Mouse (Mus musculus): ENCODE results near the gene Fam187a.

The Fam187a gene

DNA sequence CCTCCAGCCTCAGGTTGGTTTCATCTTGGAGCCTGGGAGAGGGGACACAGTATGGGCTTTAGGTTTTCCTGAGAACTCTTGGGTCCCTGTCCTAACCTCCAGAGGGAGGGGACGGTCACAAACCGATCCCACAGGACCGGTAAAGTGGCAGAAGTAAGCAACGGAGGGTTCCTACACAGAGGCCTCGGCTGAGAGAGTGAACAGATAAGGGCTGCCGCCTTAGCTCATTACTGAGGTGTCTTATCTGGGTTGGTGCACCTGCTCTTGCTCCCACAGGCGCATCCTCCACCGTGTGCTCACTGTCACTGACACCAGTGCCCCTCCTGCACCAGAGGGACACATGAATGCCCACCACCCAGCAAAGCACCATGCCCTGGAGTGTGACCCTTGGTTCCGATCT lies 10.8 kb downstream of the Fam187a start:
- DNase-seq (ENCODE audit: low spot score), result no peak

DNA sequence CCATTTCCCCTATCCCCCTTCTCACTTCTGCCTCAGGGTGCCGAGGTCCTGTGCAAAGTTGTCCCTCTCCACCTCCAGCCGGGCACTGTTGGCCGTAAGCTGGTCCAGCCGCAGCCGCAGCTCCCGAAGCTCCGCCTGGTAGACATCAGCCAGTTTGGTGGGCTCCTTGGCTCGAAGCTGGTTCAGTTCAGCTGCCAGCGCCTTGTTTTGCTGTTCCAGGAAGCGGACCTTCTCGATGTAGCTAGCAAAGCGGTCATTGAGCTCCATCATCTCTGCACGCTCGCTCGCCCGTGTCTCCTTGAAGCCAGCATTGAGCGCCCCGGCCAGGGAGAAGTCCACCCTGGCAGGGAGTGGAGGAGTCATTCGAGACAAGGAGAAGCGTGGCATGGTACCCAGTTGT lies 11.7 kb downstream of the Fam187a start:
- DNase-seq (ENCODE audit: low spot score), result no peak

DNA sequence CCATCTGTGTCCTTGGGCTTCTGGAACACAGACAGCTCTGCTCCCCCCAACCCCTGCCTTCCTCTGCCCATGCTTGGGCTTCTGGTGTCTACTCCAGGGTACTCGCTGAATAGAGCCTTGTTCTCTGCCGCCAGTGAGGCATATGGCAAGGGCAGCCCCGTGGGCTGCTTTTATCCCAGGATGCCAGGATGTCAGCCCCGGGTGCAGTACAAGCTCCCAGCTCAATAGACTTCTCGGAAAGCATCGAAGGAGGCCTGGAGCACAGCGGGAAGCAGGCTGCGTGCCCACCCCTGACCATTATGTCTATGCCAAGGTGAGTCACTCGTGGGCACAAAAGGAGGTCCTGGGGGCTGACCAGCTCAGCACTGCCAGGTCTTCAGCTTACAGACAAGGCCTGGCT lies 13.4 kb downstream of the Fam187a start:
- no peak for DNase-seq (ENCODE audit: low spot score)

DNA sequence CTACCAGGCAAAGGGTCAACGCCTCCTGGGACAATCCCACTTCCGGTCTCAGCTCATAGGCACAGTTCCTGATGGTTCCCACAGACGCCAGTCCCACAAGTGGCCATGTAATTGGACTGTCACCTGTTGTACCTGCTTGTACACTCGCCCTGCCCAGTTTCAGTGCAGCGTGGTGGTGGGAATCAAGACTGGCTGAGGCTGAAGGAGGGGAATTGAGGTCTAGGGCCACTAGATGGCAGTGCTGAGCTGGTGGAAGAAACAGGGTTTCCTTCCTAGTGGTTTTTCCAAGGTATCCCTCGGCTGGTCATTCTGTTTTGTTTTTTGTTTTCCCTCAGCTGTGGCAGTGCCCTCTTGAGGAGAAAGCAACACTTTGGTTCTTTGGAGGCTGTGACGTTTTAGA lies 15.8 kb downstream of the Fam187a start, which contains the start of gene Gfap:
Gfap (minus strand) TSS at position 150 of the 400 bp plus-strand sequence.
- DNase-seq (ENCODE audit: low spot score), result no peak

DNA sequence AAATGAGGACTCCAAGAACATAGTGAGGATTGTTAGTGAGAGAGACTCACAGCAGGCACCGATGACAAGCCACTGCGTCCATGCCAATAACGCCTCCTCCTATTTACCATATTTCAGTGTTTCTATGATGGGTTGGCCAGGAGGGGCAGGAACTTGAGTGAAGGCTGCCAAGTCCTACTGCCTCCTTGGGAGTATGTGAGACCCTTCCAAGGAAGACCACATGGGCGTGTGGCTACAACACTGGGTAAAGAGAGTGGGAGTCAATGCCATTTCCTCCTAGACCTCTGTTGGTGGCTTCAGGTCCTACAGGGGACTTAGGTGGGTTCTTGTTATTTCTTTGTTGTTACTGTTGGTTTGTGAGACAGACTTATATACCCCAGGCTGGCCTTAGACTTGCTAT lies 16.2 kb downstream of the Fam187a start:
- no peak for DNase-seq (ENCODE audit: low spot score)

DNA sequence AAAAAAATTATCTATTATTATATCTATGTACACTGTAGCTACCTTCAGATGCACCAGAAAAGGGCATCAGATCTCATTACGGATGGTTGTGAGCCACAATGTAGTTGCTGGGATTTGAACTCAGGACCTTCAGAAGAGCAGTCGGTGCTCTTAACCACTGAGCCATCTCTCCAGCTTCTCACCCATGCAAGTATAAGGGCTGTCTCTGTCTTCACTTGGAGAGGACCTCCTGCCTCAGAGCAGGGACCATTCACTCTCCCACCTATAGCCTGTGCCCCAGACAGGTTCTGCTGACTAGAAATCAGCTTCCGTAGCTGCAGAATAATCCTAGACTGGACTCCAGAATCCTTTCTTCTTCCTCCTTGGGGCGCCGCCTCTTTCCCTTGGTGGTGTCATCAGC lies 17.1 kb downstream of the Fam187a start:
- DNase-seq (ENCODE audit: low spot score), result no peak

DNA sequence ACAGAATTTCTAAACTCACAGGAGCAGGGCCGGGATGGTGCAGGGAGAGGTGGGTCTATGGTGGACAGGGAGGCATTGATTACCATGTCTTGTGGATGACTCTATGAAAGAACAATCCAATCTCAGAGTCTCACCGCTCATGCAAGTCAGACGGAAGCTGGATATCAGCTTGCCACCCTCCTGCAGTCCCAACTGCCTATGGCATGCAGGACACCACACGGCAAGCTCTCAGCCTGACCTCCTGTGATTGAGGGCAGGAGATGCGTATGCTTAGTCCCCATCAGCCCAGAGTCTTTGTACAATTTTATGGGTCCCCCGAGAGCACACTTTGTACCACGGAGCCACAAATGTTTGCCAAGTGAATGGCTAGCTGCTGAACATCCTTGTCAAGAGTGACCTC lies 18.7 kb downstream of the Fam187a start:
- DNase-seq (ENCODE audit: low spot score), result no peak

DNA sequence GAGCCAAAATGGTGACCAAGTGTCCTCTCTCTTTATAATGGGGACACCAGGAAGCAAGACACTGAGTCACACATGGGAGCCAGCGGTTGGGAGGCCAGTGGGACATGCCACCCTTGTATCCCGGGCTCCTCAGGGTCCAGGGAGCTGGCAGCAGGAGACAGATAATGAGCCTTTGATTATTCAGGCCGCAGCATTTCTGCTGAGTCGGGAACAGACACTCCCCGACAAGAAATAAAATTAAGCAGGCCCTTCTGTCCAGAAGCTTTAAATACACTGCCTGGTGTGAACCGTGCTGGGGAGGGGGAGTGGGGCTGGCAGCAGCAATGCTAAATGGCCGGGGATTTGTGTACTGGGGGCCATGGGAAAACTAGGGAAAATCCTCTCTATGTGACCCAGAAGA lies 26.4 kb downstream of the Fam187a start:
- DNase-seq (ENCODE audit: low spot score), result no peak

DNA sequence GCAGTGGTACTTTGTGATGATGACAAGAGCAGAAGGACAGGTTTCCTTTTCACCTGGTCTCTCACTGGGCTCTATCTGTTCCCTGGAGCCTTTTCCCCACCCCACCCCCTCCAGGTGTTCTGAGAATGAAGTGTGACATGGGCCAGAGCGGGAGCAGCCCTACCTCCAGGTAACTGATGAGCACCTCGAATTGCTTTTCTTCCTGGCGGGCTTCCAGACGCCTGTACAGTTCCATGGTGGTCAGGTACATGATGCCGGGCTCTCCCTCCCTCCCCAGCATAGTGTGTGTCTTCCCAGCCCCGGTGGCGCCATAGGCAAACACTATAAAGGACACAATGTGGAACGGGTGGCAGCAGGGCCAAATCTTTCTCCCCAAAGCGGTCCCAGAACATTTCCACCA lies 30.4 kb downstream of the Fam187a start:
- DNase-seq (ENCODE audit: low spot score), result no peak

DNA sequence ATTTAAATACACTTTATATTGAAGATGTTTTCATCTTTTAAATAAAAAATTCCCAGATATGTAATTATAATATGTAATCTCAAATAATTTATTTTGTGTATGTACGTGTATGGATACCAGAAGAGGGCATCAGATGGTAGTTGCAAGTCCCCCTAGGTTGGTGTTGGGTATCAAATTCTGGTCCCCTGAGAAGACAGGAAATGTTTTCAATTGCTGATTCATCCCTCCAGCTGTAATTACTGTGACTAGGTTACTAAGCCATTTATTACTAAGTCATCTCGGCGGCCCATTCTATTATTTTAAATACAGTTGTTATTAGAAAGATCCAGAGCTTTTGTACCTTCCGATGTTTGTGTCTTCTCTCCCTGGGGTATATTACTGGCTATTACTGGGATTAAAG lies 33.1 kb downstream of the Fam187a start:
- no peak for DNase-seq (ENCODE audit: low spot score)

DNA sequence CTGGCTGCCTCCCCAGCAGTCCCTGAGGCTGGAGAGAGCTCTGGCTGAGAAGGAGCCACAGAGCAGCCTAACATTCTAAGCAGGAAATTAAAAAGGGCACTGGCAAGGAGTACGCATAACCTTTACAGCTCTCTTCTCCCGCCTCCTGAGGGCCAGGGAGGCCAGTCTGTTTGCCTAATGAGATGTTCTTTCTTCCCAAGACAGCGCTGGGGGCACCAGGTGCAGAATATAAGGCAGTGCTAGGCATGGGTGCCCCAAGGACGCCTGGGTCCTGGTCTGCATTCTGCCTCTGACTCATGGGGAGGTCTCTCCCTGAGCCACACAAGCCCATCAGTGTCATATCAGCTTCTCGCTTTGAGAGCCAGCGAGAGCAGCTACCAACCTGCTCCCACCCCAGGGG lies 36.5 kb downstream of the Fam187a start:
- no peak for DNase-seq (ENCODE audit: low spot score)

DNA sequence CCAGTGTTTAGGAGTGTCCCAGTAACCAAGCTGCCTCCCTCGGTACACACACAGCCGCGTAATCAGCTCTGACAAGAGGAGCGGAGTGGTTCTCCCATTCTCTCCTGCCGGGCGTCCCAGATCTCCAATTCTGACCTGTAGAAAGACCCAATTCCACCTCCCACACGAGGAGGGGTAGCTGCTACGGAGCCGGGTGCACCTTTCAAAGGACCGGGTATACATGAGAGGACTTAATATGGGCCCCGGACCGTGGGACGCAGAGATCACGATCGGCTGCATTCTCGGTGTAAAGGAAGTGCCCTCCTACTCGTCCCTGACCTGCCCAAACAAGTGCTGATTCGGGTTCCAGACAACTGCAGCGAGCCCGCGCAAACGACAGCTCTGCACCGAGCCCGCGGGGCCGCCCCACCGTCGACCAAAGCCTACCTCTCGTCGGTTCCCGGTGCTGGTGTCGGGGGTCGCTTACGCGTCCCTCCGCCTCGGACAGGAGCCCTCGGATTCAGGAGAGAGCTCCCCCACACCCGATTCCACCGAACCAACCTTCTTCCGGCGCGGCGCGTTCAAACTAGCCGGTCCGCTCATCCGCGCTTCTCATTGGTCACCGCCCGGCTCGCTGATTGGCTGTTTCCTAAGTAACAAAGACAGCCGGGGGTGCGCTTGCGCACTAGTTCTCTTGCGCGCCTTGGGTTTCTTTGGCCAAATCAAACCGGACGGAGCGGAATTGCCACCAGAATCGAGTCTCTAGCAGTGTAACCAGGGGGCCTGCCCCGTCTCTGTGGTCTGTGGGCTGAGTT lies 39.8 kb downstream of the Fam187a start, which contains the start of gene Kif18b:
Kif18b (minus strand) TSS at position 568 of the 794 bp plus-strand sequence.
- DNase-seq (ENCODE audit: low spot score), result peak; percentile 83

DNA sequence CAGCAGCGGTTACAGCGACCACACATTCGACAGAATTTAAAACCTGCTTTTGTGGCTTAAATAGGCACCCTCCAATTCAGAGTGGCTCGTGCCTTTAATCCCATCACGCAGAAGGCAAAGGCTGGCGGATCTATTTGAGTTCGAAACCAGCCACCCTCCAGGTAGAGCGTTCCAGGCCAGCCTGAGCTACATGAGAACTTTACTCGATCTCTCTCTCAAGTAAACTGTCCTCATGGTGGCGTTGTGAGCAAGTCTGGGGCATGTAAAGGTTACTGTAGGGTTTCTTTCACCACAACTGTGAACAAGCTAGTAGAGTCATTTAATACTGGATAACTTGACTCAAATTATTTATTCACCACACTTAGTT lies 40.4 kb downstream of the Fam187a start:
- DNase-seq (ENCODE audit: low spot score), result no peak

DNA sequence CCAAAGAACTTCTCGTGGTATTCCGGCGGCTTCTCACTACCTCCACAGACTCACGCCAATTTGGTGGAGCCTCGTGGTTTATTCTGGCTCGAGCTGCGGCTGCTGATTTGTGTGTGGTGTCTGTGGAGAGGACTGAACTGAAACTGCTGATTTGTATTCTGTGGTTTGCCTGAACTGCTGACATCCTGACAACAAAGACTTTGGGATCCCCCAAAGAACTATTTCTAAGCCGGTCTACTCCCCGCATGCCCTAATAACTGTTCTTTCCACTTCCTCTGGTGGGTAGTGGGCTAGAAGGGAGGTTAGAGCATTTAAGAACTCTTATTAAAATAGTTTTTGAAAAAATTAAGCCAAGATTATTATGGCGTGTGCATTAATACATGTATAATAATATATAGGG lies 45.7 kb downstream of the Fam187a start:
- DNase-seq (ENCODE audit: low spot score), result no peak

DNA sequence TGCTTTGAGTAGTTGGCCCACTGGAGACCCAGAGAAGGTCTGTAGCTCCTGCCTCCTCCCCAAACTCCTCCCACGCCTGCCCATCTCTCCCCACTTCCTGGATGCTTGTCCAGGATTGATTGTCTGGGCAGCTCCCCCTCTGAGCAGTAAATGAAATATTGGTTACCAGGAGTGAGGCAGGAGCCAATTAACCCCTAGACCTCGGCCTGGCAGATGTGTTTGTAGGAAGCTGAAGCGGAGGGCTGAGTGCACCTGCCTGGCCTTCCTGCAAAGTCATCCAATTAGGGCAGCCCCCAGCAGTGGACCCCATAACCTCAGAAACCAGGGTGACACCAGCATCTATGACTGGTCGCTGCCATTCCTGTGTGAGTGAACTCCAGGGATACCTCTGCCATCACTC lies 51.3 kb downstream of the Fam187a start:
- DNase-seq (ENCODE audit: low spot score), result no peak
